Mouse (Mus musculus) frontal cortex, postnatal 25 days (tissue): ENCODE data around the gene B4galt1.

Experiments
- DNase-seq, 2 experiments: peaks; one replicate each; pipeline ENCODE4 v3.0.0; 2022; ENCODE audit warnings: low spot score in 2 of 2

Gene B4galt1

GRCm38 (mm10) chr4:40872129-40872528 lies 18.3 kb upstream of the B4galt1 start:
- DNase-seq: no peak

DNA sequence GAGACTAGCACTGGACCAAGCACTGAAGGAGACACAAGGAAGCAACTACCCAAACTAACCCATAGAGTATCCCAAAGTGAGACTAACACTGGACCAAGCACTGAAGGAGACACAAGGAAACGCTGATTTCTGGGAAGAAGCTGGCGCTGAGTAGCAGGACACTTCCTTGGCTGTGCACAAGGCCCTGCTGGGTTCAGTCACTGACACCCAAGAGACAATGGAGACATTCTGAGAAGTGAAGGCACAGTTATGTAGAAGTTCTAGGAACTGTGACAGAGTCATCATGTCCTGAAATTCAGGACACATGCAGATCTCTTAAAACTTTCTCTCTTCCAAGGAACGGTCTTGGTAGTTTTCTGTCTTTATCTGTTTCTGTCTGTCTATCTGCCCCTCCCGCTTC lies 16.4 kb upstream of the B4galt1 start:
- DNase-seq: no peak

- no peak for DNase-seq
These were observed 14.9 kb upstream of the B4galt1 start for GRCm38 (mm10) chr4:40868554-40869232.

- no peak for DNase-seq
These were observed 10.6 kb upstream of the B4galt1 start for GRCm38 (mm10) chr4:40864361-40864760.

DNA sequence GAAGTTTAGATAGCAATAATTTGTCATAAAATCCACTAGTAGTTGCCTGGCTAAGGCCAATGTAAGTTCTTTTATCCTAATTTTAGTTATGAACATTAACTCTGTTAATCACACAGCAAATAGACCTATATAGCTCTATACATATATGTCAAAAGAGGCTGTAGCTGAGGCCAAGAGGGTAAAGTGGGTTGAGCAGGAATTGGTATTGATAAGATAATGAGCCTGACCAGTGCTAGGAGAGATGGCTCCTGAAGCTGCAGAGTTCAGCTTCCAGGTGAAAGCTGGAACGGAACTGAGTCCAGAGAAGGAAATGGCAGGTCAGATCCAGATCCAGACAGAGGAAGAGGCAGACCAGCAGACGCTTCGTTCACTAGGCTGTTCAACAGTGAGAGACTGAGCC lies 9.5 kb upstream of the B4galt1 start:
- DNase-seq: no peak

DNA sequence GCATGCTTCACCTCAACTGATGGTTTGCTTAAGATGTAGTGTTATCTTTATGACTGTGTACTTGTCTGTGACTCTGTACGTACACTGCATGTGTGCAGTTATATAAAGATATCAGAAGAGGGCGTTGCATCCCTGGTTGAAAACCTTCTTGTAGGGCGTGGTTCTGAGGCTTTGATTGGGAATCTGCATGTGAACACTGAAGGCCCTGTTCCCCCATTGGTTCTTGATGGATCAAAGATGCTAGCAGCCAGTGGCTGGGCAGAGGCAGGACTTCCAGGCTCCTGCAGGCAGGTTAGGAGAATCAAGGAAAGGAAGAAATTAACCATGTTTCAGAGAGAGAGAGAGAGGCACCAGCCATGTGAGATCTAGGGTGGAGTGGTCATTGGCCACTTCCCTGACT lies 7.3 kb upstream of the B4galt1 start:
- no peak for DNase-seq

GRCm38 (mm10) chr4:40857824-40858346 lies 4.1 kb upstream of the B4galt1 start:
- DNase-seq: no peak

DNA sequence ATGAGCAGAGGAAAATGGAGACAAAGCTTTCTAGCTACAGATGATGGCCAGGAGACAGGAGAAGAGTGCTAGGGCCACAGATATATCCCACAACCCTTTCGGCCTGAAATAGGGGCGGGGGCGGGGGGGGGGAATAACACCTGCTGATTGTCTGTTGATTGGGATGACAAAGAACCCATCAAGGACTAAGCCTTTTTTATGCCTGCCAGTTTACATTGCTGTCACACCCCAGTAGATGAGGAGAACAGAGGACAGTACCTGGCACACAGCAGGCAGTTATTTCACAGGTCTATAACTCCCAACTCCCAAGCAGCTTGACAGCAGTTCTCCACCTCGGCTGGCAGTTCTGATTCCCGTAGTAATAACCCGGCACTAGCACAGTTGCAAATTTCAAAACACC lies 2.8 kb upstream of the B4galt1 start:
- no peak for DNase-seq

DNA sequence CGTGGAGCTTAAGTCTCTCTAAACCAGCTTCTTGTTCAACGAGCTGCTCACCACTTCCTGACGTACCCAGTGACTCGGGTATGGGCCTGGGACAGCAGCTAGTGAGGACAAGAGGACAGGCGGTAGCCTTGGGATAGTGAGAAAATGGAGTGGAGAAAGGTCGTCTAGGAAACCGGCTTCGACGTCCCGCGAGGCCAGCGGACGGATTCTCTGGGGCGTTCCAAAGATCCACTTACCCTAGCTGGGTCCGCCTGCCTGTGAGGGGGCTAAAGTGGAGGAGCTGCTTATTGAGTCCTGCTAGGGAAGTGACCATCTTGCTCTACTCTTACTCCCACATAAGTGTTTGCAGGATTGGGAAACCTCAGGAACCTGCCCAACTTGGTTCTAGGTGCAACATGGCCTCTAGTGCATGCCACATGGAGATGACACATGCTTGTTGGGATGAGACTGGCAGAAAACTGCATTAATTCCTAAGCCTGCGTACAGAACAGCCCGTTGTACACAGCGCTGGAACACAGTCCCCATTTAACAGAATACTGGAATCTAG lies 655 bp upstream of the B4galt1 start:
- no peak for DNase-seq

DNA sequence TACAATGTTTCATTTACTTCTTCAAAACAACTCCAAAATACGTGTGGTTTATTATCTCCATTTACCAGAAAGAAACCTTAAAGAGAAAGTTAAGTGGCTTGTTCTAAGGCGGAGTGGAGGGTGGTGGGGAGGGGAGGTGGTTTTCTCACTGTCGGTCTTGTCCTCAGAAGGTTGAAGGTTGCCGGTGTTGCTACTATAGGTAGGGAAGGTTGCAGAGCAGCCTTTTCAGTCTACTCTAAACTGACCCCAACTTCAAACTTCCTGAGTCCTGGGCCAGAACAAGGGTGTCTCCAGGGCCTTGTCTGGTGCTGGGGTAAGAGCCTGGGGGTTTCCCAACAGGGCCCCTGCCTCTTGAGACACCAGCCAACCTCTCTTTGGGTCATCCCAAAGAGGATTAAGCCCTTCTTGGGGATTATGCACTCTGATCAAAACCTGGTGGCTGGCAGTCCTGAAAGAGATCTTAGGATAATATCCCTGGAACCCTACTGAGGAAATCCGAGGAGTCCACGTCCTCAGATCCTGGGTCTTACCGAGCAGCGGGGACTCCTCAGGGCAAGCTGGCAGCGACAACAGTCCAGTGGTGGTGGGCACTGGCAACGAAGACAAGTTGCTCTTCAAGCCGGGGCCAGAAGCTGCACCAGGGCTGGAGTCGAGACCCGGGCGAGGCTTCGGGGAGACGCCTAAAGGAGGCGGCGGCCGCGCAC lies 792 bp downstream of the B4galt1 start:
- no peak for DNase-seq

GRCm38 (mm10) chr4:40852249-40852781 lies 1.5 kb downstream of the B4galt1 start:
- no peak for DNase-seq

DNA sequence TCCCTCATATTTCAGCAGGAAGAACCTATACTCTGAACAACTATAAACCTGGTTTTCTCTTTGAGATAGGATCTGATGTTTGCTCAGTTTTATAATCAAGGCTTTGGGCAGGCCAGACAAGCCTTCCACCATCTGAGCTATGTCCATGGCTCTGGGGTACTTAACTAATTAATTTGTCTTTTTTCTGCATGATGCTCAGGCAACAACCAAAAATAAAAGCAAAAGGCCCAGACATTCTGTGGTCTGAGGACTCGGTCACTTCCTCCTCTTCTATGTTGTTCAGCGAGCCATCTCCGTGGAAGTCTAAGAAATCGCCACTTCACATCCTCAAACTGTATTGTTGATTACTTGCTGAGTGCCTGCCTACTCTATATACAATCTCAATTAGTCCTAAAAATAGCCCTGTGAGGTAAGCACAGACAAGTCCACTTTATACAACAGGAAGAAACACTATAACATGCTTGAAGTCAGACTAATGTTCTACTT lies 2.0 kb downstream of the B4galt1 start:
- no peak for DNase-seq

DNA sequence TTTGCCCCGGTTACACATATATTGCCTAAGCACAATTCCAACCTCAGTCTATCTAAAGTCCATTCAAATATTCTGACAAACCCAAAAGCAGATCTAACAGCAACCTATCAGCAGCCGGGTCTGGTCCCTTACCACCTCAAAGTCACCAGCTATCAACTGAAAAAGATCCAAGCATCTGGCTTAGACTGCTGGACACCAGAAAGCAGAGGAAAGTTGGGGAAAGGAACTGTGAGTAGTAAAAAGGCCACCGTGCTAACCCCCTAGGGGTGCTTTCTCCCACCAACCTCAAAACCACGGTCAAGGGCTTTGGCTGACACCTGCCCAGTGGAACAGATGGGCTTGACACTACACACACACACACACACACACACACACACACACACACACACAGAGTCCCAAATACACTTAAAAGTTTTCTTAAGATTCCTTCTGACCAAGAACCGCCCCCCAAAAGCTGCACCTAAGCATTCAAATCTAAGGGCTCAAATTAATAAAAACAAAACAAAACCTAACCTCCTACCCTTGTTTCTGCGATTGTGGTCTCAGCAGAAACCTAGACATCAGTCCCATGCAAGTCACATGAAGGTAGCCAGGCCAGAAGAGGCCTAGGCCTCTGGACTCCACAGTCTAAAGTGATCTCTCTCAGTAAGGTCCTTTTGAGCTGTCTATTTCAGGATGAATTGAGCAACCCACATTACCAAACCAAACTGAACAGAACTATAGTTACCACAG lies 2.6 kb downstream of the B4galt1 start:
- DNase-seq: no peak

GRCm38 (mm10) chr4:40850582-40850981 lies 3.2 kb downstream of the B4galt1 start:
- no peak for DNase-seq

- no peak for DNase-seq
These were observed 4.3 kb downstream of the B4galt1 start for GRCm38 (mm10) chr4:40849518-40849917.

- DNase-seq: no peak
These were observed 5.6 kb downstream of the B4galt1 start for GRCm38 (mm10) chr4:40848246-40848645.

- DNase-seq: no peak
These were observed 6.6 kb downstream of the B4galt1 start for GRCm38 (mm10) chr4:40847160-40847559.

DNA sequence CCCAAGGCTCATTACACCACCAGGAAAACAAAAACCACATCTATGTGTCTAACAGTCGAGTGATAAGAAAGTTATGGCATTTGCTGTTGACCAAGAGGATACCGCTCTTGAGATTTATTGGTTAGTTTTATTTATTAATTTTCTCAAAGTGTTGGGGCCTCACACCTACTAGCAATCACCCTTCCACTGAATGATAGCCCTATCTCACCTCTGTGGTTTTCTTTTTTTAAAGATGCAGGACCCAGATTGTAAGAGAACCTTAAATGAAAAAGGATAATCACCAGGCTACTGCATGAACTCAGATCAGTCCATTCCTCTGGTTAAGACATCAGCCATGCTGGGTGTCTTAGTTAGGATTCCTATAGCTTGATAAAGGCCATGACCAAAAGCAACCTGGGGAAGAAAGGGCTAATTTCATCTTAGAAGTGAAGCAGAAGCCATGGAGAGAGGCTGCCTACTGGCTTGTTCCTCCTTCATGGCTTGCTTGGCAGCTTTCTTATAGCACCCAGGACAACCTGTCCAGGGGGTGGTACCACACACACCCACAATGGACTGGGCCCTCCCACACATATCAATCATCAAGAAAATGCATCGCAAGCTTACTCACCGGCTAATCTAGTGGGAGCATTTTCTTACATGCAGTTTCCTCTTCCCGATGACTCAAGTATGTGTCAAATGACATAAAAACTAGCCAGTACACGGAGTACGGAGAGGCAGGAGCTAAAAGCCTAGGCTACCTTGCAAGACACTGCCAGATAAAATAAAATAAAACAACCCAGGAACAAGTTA lies 7.5 kb downstream of the B4galt1 start:
- DNase-seq: no peak

GRCm38 (mm10) chr4:40844811-40845751 lies 8.7 kb downstream of the B4galt1 start:
- DNase-seq: no peak

DNA sequence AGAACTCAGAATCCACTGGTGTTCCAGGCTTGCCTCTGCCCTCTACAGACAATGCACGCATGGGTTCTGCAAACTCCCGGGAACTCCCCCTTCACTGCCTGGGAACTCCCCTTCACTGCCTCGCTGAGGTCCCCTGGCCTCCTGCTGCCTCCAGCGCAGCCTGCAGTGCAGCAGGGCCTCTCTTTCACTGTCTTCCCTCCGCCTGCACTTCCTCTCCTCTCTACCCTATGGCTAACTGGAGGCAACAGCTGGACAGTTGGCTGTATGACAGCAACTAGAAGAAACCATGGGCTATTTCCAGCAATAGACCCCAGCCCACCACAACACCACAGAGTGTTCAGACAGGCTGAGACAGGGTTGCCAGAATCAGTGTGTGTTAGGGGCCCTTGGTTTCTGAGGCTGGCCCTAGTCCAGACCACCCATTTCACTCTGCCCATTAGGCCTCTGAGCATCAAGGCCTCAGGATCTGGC lies 9.5 kb downstream of the B4galt1 start:
- DNase-seq: no peak
